Mouse (Mus musculus) hindbrain, embryonic 11.5 days (tissue): ENCODE results near the gene Ccr9. TPM values are rescaled to one million over a fixed set of nuclear protein-coding genes. Genes with fewer than 3 reads are reported as not detected.

Experiments
- ATAC-seq: fragments of 200-750 bp; cut with Nextera tagmentation; 2 replicates; pipeline ENCODE4 v1.8.0; 2017; ENCODE audit warnings: mild to moderate bottlenecking, moderate TSS enrichment, moderate library complexity; ENCODE audit not compliant: low FRiP score
- DNase-seq: peaks from one replicate; pipeline ENCODE4 v3.0.0-alpha.2; 2015; ENCODE audit warnings: low spot score
- H3K27ac ChIP-seq: fragments of 300-500 bp; sonication (generic); 2 replicates; pipeline ENCODE4 v1.5.1; 2014; ENCODE audit warnings: mild to moderate bottlenecking, low read depth, low read length
- H3K27me3 ChIP-seq: fragments of 300-500 bp; sonication (generic); 2 replicates; pipeline ENCODE4 v1.6.1; 2014; ENCODE audit warnings: mild to moderate bottlenecking, low read length, moderate library complexity, mixed read lengths; ENCODE audit not compliant: control insufficient read depth, insufficient read depth
- H3K36me3 ChIP-seq: fragments of 300-500 bp; sonication (generic); 2 replicates; pipeline ENCODE4 v1.6.1; 2014; ENCODE audit warnings: mild to moderate bottlenecking, low read length, moderate library complexity, mixed read lengths; ENCODE audit not compliant: control insufficient read depth, insufficient read depth
- H3K4me1 ChIP-seq: fragments of 300-500 bp; sonication (generic); replicated peaks from 2 replicates; pipeline ENCODE4 v1.6.1; 2014; ENCODE audit warnings: low read length, mixed read lengths; ENCODE audit not compliant: control insufficient read depth, insufficient read depth
- H3K4me2 ChIP-seq: fragments of 300-500 bp; sonication (generic); replicated peaks from 2 replicates; pipeline ENCODE4 v1.6.1; 2014; ENCODE audit warnings: mild to moderate bottlenecking, low read depth, low read length
- H3K4me3 ChIP-seq: fragments of 300-500 bp; sonication (generic); 2 replicates; pipeline ENCODE4 v1.5.1; 2014; ENCODE audit warnings: low read depth, low read length
- H3K9ac ChIP-seq: fragments of 300-500 bp; sonication (generic); 2 replicates; pipeline ENCODE4 v1.6.1; 2014; ENCODE audit warnings: low read depth, low read length
- H3K9me3 ChIP-seq: fragments of 300-500 bp; sonication (generic); 2 replicates; pipeline ENCODE4 v1.6.1; 2016; ENCODE audit warnings: low read length; ENCODE audit not compliant: control insufficient read depth
- WGBS: fragments of 180-500 bp; shearing (Covaris S2); extraction: QIAGEN DNeasy Blood & Tissue Kit; methylation state at CpG from one replicate; pipeline ENCODE4 v1.1.7; 2014; 5-methylcytosine and 5-hydroxymethylcytosine counted together
- polyA plus RNA-seq: library from polyadenylated mRNA; unstranded; fragments of >200 nt; fragmentation: Nextera tagmentation; extraction: Ambion mirVana; gene quantifications from 2 replicates; pipeline ENCODE4 v1.2.1, GENCODE M21; 2014

The Ccr9 gene
- polyA plus RNA-seq, 1 experiment from 2014 or later: 0.09 TPM

DNA sequence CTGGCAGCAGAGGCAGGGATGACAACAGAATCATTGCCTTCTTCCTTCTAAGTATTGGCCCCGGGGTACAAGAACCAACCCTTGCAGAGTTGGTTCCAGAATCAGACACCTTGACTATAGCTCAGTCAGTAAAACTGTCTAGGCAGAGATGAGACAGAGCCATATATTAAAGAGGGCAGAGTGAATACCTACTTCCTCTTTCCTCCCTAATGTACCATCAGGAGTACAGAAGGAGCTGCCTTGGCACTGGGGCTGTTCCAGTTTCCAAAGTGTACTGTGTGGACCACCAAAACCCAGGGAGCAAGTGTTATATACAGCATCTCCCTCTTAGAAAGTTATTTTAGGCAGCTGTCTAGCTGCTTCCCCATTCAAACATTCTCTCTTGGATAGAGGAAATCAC, 123.3 kb downstream of the Ccr9 start:
- WGBS: 100% methylated on average over 1 of the region's 1 CpGs

DNA sequence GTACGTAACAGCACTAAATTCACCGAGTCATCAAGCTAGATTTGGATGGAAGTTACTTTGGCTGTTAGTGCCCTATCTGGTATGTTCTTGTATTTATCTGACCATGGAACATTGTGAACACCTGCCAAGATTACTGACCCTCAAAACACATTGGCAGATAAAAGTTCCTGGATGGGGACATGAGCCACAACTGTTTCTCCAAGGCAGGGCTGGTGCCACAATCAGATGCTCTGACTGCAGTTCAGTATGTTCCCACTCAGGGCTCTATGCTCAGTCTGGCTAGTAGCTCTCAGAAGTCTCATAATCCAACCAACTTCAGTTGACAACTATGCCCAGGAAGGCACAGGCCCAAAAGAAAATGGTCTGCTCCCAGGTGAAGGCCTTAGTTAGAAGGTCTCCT, 124.2 kb downstream of the Ccr9 start:
- 97% methylated on average over 2 of the region's 2 CpGs for WGBS
- H3K4me2 ChIP-seq: no peak overlapping the region
- no peak overlapping the region for H3K4me3 ChIP-seq
- H3K36me3 ChIP-seq: no peaks in the 10 kb centered on the region
- no peaks in the 10 kb centered on the region for H3K4me1 ChIP-seq
- DNase-seq (no peak), ATAC-seq (no peak)
- H3K9me3 ChIP-seq: no peaks in the 10 kb centered on the region
- no peak overlapping the region for H3K9ac ChIP-seq
- H3K27ac ChIP-seq: no peak overlapping the region
- no peaks in the 10 kb centered on the region for H3K27me3 ChIP-seq

More for the DNA sequence above, 123.3 kb downstream of the Ccr9 start:
- Histone ChIP-seq H3K4me3 (no peak overlapping the region), H3K9me3 (no peaks in the 10 kb centered on the region), H3K4me1 (no peaks in the 10 kb centered on the region), H3K4me2 (no peak overlapping the region), H3K9ac (no peak overlapping the region), H3K27me3 (no peaks in the 10 kb centered on the region), H3K27ac (no peak overlapping the region), H3K36me3 (no peaks in the 10 kb centered on the region)
- no peak for ATAC-seq
- DNase-seq: no peak

- Histone ChIP-seq H3K9ac (no peak overlapping the region), H3K27ac (no peak overlapping the region), H3K36me3 (no peaks in the 10 kb centered on the region), H3K4me1 (no peaks in the 10 kb centered on the region), H3K4me2 (no peak overlapping the region), H3K9me3 (no peaks in the 10 kb centered on the region), H3K27me3 (no peaks in the 10 kb centered on the region), H3K4me3 (no peak overlapping the region)
- ATAC-seq: no peak
- no peak for DNase-seq
Measured at GRCm38 (mm10) chr9:123802896-123803295, 124.7 kb downstream of the Ccr9 start.

DNA sequence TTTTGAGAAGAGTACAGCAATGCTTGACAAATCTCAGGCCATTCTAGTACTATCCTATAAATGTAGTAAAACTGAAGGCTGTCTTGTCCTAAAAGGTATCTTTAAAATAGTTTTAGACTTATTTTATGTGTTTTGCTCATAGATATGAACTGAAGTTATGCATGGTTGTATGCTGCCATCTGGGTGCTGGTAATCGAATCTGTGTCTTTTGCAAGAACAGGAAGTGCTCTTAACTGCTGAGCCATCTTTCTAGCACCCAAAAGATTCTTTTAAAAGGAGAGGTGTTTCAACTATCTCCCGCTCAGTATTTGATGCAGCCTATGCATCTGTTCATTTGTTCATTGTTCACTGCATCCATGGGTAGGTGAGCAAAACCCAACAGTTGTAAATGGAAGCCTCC, 127.0 kb downstream of the Ccr9 start:
- H3K9me3 ChIP-seq: no peaks in the 10 kb centered on the region
- H3K4me1 ChIP-seq: no peaks in the 10 kb centered on the region
- H3K4me2 ChIP-seq: no peak overlapping the region
- whole genome bisulfite sequencing: 92% methylated on average over 2 of the region's 2 CpGs
- no peaks in the 10 kb centered on the region for H3K27me3 ChIP-seq
- H3K9ac ChIP-seq: no peak overlapping the region
- ATAC-seq (no peak), DNase-seq (no peak)
- H3K36me3 ChIP-seq: no peaks in the 10 kb centered on the region
- no peak overlapping the region for H3K4me3 ChIP-seq
- H3K27ac ChIP-seq: no peak overlapping the region

- no peaks in the 10 kb centered on the region for H3K36me3 ChIP-seq
- ATAC-seq (no peak), DNase-seq (no peak)
- no peak within 1 kb of the TSS for H3K9ac ChIP-seq
- WGBS: 89% methylated on average over 5 of the region's 5 CpGs
- H3K27ac ChIP-seq: no peak within 1 kb of the TSS
- H3K27me3 ChIP-seq: no peaks in the 10 kb centered on the region
- no peak within 1 kb of the TSS for H3K4me2 ChIP-seq
- H3K4me1 ChIP-seq: no peaks in the 10 kb centered on the region
- H3K4me3 ChIP-seq: no peak within 1 kb of the TSS
- no peaks in the 10 kb centered on the region for H3K9me3 ChIP-seq
Measured at GRCm38 (mm10) chr9:123806267-123806666, 128.0 kb downstream of the Ccr9 start, which contains the start of gene Cxcr6. Gene Cxcr6 (plus strand): TSS chr9:123806475.

DNA sequence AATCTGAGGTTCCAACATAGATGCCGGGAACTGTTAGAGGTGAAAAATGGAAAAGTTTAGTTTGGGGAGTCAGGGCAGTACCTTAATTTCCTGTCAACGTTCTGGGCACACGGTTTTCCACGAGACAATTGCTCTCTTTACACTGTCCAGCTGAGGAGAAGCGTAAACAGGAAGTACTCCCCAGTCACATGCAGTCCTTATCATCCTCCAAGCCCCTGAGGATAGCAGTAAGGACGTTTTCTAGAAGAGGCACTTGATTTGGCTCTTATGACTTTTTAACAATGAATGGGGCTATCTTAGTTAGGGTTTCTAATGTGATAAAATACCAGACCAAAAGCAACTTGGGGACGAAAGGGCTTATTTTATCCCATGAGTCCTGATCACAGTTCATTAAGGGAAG, 130.3 kb downstream of the Ccr9 start:
- Histone ChIP-seq H3K9me3 (no peaks in the 10 kb centered on the region), H3K4me3 (no peak overlapping the region), H3K4me2 (no peak overlapping the region), H3K36me3 (no peaks in the 10 kb centered on the region), H3K27me3 (no peaks in the 10 kb centered on the region), H3K27ac (no peak overlapping the region), H3K9ac (no peak overlapping the region), H3K4me1 (no peaks in the 10 kb centered on the region)
- no peak for DNase-seq
- WGBS: 77% methylated on average over 7 of the region's 7 CpGs
- ATAC-seq: no peak

GRCm38 (mm10) chr9:123811831-123812230, 133.6 kb downstream of the Ccr9 start:
- WGBS: 93% methylated on average over 3 of the region's 3 CpGs
- no peak for ATAC-seq
- H3K4me1 ChIP-seq: no peaks in the 10 kb centered on the region
- H3K36me3 ChIP-seq: no peaks in the 10 kb centered on the region
- no peak overlapping the region for H3K4me3 ChIP-seq
- no peak for DNase-seq
- H3K9me3 ChIP-seq: no peaks in the 10 kb centered on the region
- no peaks in the 10 kb centered on the region for H3K27me3 ChIP-seq
- H3K4me2 ChIP-seq: no peak overlapping the region
- H3K27ac ChIP-seq: no peak overlapping the region
- no peak overlapping the region for H3K9ac ChIP-seq

- H3K4me1 ChIP-seq: no peaks in the 10 kb centered on the region
Measured at GRCm38 (mm10) chr9:123814326-123814725, 136.1 kb downstream of the Ccr9 start.

DNA sequence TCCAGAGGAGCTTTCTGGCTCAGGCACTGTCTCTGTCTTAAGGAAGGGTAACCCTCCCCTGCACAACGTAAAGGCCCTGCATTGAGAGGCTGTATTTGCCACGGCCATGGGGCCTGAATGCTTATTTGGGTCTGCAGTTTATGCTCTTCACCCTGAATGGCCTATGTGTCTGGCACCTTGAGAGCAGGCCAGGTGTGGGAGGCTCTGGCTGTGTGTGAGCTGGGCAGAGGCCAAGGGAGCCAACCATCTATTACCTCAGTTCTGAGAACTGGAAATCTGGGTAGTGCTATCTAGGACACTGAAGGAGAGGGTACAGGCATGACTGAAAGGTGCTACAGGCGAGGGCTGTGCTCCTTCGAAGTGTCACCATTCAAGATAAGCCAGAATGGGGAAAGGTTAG, 136.6 kb downstream of the Ccr9 start:
- no peak overlapping the region for H3K4me2 ChIP-seq
- DNase-seq (no peak), ATAC-seq (no peak)
- no peaks in the 10 kb centered on the region for H3K36me3 ChIP-seq
- WGBS: 95% methylated on average over 4 of the region's 4 CpGs
- H3K4me3 ChIP-seq: no peak overlapping the region
- no peak overlapping the region for H3K27ac ChIP-seq
- no peaks in the 10 kb centered on the region for H3K27me3 ChIP-seq
- no peaks in the 10 kb centered on the region for H3K4me1 ChIP-seq
- H3K9ac ChIP-seq: no peak overlapping the region
- H3K9me3 ChIP-seq: no peaks in the 10 kb centered on the region

More at GRCm38 (mm10) chr9:123814326-123814725, 136.1 kb downstream of the Ccr9 start:
- no peaks in the 10 kb centered on the region for H3K36me3 ChIP-seq
- H3K9me3 ChIP-seq: no peaks in the 10 kb centered on the region
- DNase-seq (no peak), ATAC-seq (no peak)
- H3K27ac ChIP-seq: no peak overlapping the region
- WGBS: 74% methylated on average over 2 of the region's 2 CpGs
- H3K27me3 ChIP-seq: no peaks in the 10 kb centered on the region
- no peak overlapping the region for H3K4me3 ChIP-seq
- H3K9ac ChIP-seq: no peak overlapping the region
- H3K4me2 ChIP-seq: no peak overlapping the region
